Mouse (Mus musculus): ENCODE data around the gene Snn.
A peak's percentile ranks its signal among the peaks of the same experiment; 100 is the strongest.

Gene Snn

GRCm38 (mm10) chr16:11050226-11050625 lies 10.5 kb upstream of the Snn start:
- no peak for DNase-seq

GRCm38 (mm10) chr16:11051134-11051533 lies 9.6 kb upstream of the Snn start:
- DNase-seq, result no peak

- DNase-seq, result no peak
Measured at GRCm38 (mm10) chr16:11054409-11054808, 6.3 kb upstream of the Snn start.

- DNase-seq, result no peak
Measured at GRCm38 (mm10) chr16:11054871-11055270, 5.9 kb upstream of the Snn start.

GRCm38 (mm10) chr16:11055916-11056315 lies 4.8 kb upstream of the Snn start:
- no peak for DNase-seq

GRCm38 (mm10) chr16:11062794-11063721 lies 2.3 kb downstream of the Snn start:
- DNase-seq, result peak; percentile 94

GRCm38 (mm10) chr16:11064341-11064740 lies 3.6 kb downstream of the Snn start:
- DNase-seq, result no peak

GRCm38 (mm10) chr16:11064742-11065141 lies 4.0 kb downstream of the Snn start:
- DNase-seq, result no peak

- no peak for DNase-seq
Measured at GRCm38 (mm10) chr16:11065431-11065830, 4.7 kb downstream of the Snn start.

GRCm38 (mm10) chr16:11066029-11066832 lies 5.5 kb downstream of the Snn start, which contains the start of gene Litaf:
TSS of gene Litaf (minus strand) at chr16:11066157.
- peak; percentile 99 for DNase-seq

GRCm38 (mm10) chr16:11066833-11067191 lies 6.1 kb downstream of the Snn start:
- peak; percentile 79 for DNase-seq

GRCm38 (mm10) chr16:11068666-11069065 lies 7.9 kb downstream of the Snn start:
- DNase-seq, result no peak

- DNase-seq, result no peak
Measured at GRCm38 (mm10) chr16:11069271-11069670, 8.5 kb downstream of the Snn start.

- DNase-seq, result peak; percentile 53
Measured at GRCm38 (mm10) chr16:11069710-11070420, 9.1 kb downstream of the Snn start.

- DNase-seq, result no peak
Measured at GRCm38 (mm10) chr16:11071176-11071575, 10.4 kb downstream of the Snn start.

- DNase-seq, result no peak
Measured at GRCm38 (mm10) chr16:11071887-11072286, 11.1 kb downstream of the Snn start.

- no peak for DNase-seq
Measured at GRCm38 (mm10) chr16:11072454-11072853, 11.7 kb downstream of the Snn start.

GRCm38 (mm10) chr16:11073060-11073459 lies 12.3 kb downstream of the Snn start:
- DNase-seq, result no peak

- no peak for DNase-seq
Measured at GRCm38 (mm10) chr16:11077601-11078201, 17.0 kb downstream of the Snn start.

GRCm38 (mm10) chr16:11078216-11078869 lies 17.6 kb downstream of the Snn start:
- DNase-seq, result no peak

- DNase-seq, result no peak
Measured at GRCm38 (mm10) chr16:11084181-11084580, 23.4 kb downstream of the Snn start.

GRCm38 (mm10) chr16:11086299-11086698 lies 25.6 kb downstream of the Snn start:
- no peak for DNase-seq
